Mouse (Mus musculus) ovary, adult 2 months (tissue): ENCODE data around the gene Ccl27a. TPM values are rescaled to one million over a fixed set of nuclear protein-coding genes. Genes with fewer than 3 reads are reported as not detected.

Experiments
- polyA plus RNA-seq: library from polyadenylated mRNA; depleted of rRNA; stranded (reverse); fragments of >200 nt; gene quantifications from 2 replicates; pipeline ENCODE4 v1.2.3, GENCODE M21; 2012; rRNA removed

Gene Ccl27a
- polyA plus RNA-seq: 54.6 and 69.8 TPM in 2 replicates

DNA sequence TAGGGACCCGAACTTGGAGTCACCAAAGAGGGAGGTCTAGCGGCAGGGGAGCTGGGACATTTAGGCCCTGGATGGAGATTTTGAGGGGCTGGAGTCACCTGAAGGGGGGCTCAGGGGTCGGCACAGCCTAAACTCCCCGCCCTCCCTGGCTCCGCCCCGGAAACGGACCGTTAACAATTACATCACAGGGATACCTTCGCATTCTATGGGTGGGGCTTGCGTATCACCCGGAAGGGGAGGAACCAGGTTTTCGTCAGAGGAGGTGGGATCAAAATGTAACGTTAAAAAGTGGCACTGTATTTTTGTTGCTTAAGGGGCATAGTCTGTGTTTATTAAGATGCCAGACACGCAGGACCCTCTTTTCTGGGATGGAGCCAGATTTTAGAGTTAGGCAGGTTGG lies at the start of gene Ccl27a:
Gene Ccl27a, minus strand, starts transcription at position 246 of the 400 bp plus-strand sequence.

DNA sequence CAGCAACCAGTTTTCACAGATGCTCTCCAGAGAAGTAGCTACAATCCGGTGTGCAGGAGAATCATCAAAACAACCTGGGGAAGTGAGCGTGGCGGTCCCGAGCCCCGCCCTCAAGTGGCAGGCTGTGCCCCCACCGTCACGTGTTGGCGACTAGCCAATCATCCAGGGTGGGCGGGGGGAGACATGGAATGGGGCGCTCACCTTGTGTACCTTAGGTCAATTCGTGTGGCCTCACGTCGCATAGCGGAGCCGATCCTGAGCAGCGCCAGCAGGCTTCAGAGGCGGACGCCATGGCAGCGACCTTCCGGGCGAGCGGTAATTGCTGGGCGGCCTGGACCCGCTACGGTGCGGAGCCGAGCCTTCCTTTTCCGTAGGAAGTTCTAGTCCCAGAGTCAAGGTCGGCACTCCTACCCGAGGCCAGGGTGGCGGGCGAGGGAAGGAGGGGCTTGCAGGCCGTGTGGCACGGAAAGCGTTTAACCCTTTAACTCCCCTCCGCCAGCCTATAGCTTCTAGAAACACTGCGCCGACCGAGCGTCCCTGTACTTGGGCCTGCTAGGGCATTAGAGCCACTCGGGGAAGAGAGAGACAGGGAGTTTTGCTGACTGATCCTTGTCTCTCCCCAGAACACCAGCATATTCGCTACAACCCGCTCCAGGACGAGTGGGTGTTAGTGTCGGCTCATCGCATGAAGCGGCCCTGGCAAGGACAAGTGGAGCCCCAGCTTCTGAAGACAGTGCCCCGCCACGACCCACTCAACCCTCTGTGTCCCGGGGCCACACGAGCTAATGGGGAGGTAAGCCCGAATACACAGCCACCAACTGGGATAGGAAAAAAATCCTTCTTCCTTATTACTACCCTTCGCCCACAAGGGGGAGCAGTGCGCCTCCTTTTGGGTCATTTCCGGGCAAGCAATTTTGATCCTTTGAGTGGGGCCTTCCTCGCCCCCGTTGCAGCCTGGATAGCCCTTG lies 18.4 kb downstream of the Ccl27a start, which contains the start of gene Sigmar1:
Gene Sigmar1, minus strand, starts transcription at position 820 of the 968 bp plus-strand sequence.

DNA sequence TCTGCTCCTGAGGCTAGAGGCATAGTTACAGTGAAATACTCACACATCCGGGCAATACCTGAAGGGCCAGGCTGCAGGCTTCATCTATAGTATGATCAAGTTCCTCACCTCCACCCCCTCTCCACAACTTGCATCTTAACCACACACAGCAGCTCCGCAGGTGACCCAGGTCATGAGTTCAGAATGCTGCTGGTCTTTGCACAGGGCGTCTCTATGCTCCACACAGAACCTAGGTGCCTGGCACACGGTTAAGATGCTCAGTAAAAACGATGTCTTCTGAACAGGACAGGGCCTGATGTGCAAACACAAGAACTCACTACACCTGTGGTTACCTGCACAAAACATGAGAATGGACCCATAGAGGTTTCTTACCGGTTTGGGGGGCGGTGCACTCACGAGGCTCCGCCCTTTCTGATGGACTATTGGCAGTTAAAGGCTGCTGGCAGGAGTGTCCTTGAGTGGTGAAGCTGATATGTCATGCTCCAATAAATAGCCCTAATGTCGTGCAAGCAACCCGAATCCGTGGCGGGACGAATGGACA lies 19.2 kb downstream of the Ccl27a start, which contains the start of gene Galt:
Gene Galt, plus strand, starts transcription at position 432 of the 541 bp plus-strand sequence.

DNA sequence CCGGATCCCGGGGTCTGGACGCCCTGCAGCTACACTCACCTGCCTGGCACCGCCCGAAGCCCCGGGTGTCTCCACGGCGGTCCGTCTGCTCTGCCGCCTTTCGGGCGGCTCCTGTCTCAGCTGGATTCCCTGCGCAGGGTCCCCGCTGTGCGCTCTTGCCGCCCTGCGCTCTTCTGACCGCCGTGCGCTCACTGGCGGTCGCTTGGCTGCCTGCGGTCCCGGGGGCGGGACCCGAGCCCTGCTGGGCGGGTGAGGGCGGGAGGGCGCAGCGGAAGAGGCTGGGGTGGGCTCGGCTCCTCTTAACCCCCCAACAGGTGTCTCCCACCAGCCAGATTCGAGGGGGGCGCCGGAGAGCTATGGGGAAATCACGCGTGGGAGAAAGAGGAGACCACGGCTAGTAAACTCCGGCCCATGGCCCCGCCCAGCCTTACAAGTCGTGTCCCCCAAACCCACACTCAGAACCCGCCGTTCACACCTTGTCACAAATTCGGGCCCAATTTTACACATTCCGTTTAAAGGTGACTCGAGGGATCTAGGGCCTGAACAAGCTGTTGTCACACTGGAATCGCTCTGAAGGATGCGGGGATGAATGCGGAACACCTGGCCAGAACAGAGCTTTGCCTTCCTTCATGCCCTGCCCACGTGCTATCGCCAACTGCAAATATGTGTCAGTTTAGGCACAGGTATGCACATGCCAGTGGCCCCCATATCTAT lies 42.8 kb downstream of the Ccl27a start, which contains the start of gene Arid3c:
Gene Arid3c, minus strand, starts transcription at position 91 of the 714 bp plus-strand sequence.

DNA sequence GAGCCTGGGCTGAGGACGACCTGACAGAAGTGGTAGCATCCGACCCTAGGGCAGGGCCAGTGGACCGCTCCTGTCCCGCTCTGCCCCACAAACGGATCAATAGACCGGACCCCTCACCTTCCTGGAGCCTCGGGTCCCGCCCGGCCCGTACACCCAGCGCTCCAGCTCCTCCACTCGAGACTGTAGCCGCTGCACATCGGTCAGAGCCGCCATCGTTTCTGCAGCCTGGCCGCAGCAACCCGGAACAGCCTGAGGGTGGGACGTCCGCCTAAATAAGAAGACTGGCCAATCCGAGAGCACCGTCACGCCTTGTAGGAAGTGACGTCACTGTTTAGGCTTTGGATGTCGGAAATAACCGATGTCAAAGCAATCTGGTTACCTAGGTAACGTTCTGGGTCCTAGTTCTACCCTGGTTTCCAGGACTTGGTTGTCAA lies 51.1 kb downstream of the Ccl27a start, which contains the start of gene Dctn3:
Gene Dctn3, minus strand, starts transcription at position 253 of the 434 bp plus-strand sequence.

Other genes starting within 250 kb of the Ccl27a start
- gene Fam219a, start 204.7 kb downstream of the Ccl27a start, polyA plus RNA-seq: 39.7 and 44.1 TPM in 2 replicates
- gene Dnaic1, start 204.5 kb downstream of the Ccl27a start, polyA plus RNA-seq: 7.8 and 7.9 TPM in 2 replicates
- gene Enho, start 133.9 kb downstream of the Ccl27a start, polyA plus RNA-seq: 37.4 and 45.6 TPM in 2 replicates
- gene Cntfr, start 77.2 kb downstream of the Ccl27a start, polyA plus RNA-seq: 21.2 and 25.5 TPM in 2 replicates
- gene Il11ra1, start 74.3 kb downstream of the Ccl27a start, polyA plus RNA-seq: 162 and 259 TPM in 2 replicates
- gene Rpp25l, start 60.7 kb downstream of the Ccl27a start, polyA plus RNA-seq: 65.6 and 76.5 TPM in 2 replicates
- 61.0 and 63.4 TPM in 2 replicates for gene Dctn3, start 51.1 kb downstream of the Ccl27a start, polyA plus RNA-seq
- gene Arid3c, start 43.1 kb downstream of the Ccl27a start, polyA plus RNA-seq: 0.09 TPM in 1 of 2 replicates, not detected in the other
- gene Galt, start 19.0 kb downstream of the Ccl27a start, polyA plus RNA-seq: 85.7 and 104 TPM in 2 replicates
- 128 and 145 TPM in 2 replicates for gene Sigmar1, start 18.1 kb downstream of the Ccl27a start, polyA plus RNA-seq
- 1.9 and 12.9 TPM in 2 replicates for gene Gm21541, start 129.4 kb upstream of the Ccl27a start, polyA plus RNA-seq
- gene Gm20878, start 167.3 kb upstream of the Ccl27a start, polyA plus RNA-seq: 3.1 and 5.0 TPM in 2 replicates
- 0.17 and 0.24 TPM in 2 replicates for gene Fam205a4, start 191.8 kb upstream of the Ccl27a start, polyA plus RNA-seq